Mouse (Mus musculus): Measurements from ENCODE around the gene Mllt3. TPM values are rescaled to one million over a fixed set of nuclear protein-coding genes. Genes with fewer than 3 reads are reported as not detected.
"Not testable (repeated sequence)": the region's sequence is repeated elsewhere in the genome, so short reads cannot be mapped to it uniquely, and the experiment has no call there.

The Mllt3 gene
- polyA plus RNA-seq, 1 experiment = 4.1 TPM

- TF ChIP-seq POLR2A (IDR thresholded peaks at IDR 0.05; ENCODE audit: low read depth, low read length) (no peak), CTCF (IDR thresholded peaks at IDR 0.05; ENCODE audit: extremely low read depth, insufficient read depth, insufficient read length, insufficient replicate concordance) (no peak)
- no peak for DNase-seq (ENCODE audit: low read depth in 1 of 2, low spot score in 2 of 2)
- no peak overlapping the region for H3K27ac ChIP-seq (ENCODE audit: insufficient read depth, low read length)
- WGBS = 93% methylated on average over 11 of the region's 11 CpGs
- H3K4me1 ChIP-seq (ENCODE audit: control insufficient read depth, insufficient read depth, insufficient read length) = no peaks in the 10 kb centered on the region
- no peak overlapping the region for H3K4me3 ChIP-seq (ENCODE audit: extremely low read depth, insufficient read depth, insufficient read length)
- no peaks in the 10 kb centered on the region for H3K27me3 ChIP-seq (ENCODE audit: control insufficient read depth, insufficient read depth, low read length)
- H3K36me3 ChIP-seq (ENCODE audit: control insufficient read depth, insufficient read depth, low read length) = no peaks in the 10 kb centered on the region; the same call in 1 of the 2 replicates
Observed at GRCm38 (mm10) chr4:87977820-87978448, 55.2 kb downstream of the Mllt3 start.

GRCm38 (mm10) chr4:87965836-87966235, 67.3 kb downstream of the Mllt3 start:
- no peaks in the 10 kb centered on the region for H3K36me3 ChIP-seq (ENCODE audit: control insufficient read depth, insufficient read depth, low read length)
- 88% methylated on average over 7 of the region's 7 CpGs for WGBS
- peaks cover 2% of the 10 kb centered on the region; the same call in 1 of the 2 replicates for H3K4me1 ChIP-seq (ENCODE audit: control insufficient read depth, insufficient read depth, insufficient read length)
- no peak for DNase-seq (ENCODE audit: low read depth in 1 of 2, low spot score in 2 of 2)
- H3K27me3 ChIP-seq (ENCODE audit: control insufficient read depth, insufficient read depth, low read length) = no peaks in the 10 kb centered on the region
- no peak overlapping the region for H3K4me3 ChIP-seq (ENCODE audit: extremely low read depth, insufficient read depth, insufficient read length)
- no peak for TF ChIP-seq POLR2A (IDR thresholded peaks at IDR 0.05; ENCODE audit: low read depth, low read length)
- TF ChIP-seq CTCF (IDR thresholded peaks at IDR 0.05; ENCODE audit: extremely low read depth, insufficient read depth, insufficient read length, insufficient replicate concordance) = no peak
- H3K27ac ChIP-seq (ENCODE audit: insufficient read depth, low read length) = no peak overlapping the region

GRCm38 (mm10) chr4:87964890-87965289, 68.3 kb downstream of the Mllt3 start:
- not testable (repeated sequence) for H3K4me1 ChIP-seq (ENCODE audit: control insufficient read depth, insufficient read depth, insufficient read length); H3K27ac ChIP-seq (ENCODE audit: insufficient read depth, low read length); H3K27me3 ChIP-seq (ENCODE audit: control insufficient read depth, insufficient read depth, low read length); DNase-seq (ENCODE audit: low read depth in 1 of 2, low spot score in 2 of 2); H3K36me3 ChIP-seq (ENCODE audit: control insufficient read depth, insufficient read depth, low read length); H3K4me3 ChIP-seq (ENCODE audit: extremely low read depth, insufficient read depth, insufficient read length)
- WGBS = 85% methylated on average over 1 of the region's 2 CpGs

DNA sequence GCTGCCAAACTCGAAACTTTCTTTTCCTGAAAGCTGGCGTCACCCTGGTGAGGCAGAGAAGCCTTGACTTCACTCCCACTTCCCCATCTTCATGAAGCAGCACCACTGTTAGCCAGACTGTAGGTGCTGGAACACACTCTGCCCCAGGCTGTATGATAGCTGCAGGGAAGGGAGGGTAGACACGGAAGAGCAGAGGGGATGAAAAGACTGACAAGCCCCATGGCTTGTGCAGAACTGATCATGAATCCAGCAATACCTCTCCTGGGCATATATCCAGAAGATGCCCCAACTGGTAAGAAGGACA, 69.4 kb downstream of the Mllt3 start:
- Histone ChIP-seq H3K27me3 (ENCODE audit: control insufficient read depth, insufficient read depth, low read length) (no peaks in the 10 kb centered on the region), H3K4me1 (ENCODE audit: control insufficient read depth, insufficient read depth, insufficient read length) (peaks cover 2% of the 10 kb centered on the region; the same call in 1 of the 2 replicates), H3K36me3 (ENCODE audit: control insufficient read depth, insufficient read depth, low read length) (no peaks in the 10 kb centered on the region), H3K27ac (ENCODE audit: insufficient read depth, low read length) (no peak overlapping the region), H3K4me3 (ENCODE audit: extremely low read depth, insufficient read depth, insufficient read length) (no peak overlapping the region)
- TF ChIP-seq CTCF (IDR thresholded peaks at IDR 0.05; ENCODE audit: extremely low read depth, insufficient read depth, insufficient read length, insufficient replicate concordance) (no peak), POLR2A (IDR thresholded peaks at IDR 0.05; ENCODE audit: low read depth, low read length) (no peak)
- 80% methylated on average over 3 of the region's 3 CpGs for WGBS
- DNase-seq (ENCODE audit: low read depth in 1 of 2, low spot score in 2 of 2) = no peak

GRCm38 (mm10) chr4:87963055-87963772, 70.0 kb downstream of the Mllt3 start:
- Histone ChIP-seq H3K4me3 (ENCODE audit: extremely low read depth, insufficient read depth, insufficient read length) (no peak overlapping the region), H3K4me1 (ENCODE audit: control insufficient read depth, insufficient read depth, insufficient read length) (peaks cover 2% of the 10 kb centered on the region; the same call in 1 of the 2 replicates), H3K36me3 (ENCODE audit: control insufficient read depth, insufficient read depth, low read length) (no peaks in the 10 kb centered on the region), H3K27me3 (ENCODE audit: control insufficient read depth, insufficient read depth, low read length) (no peaks in the 10 kb centered on the region), H3K27ac (ENCODE audit: insufficient read depth, low read length) (no peak overlapping the region)
- no peak for DNase-seq (ENCODE audit: low read depth in 1 of 2, low spot score in 2 of 2)
- no peak for TF ChIP-seq CTCF (IDR thresholded peaks at IDR 0.05; ENCODE audit: extremely low read depth, insufficient read depth, insufficient read length, insufficient replicate concordance)
- TF ChIP-seq POLR2A (IDR thresholded peaks at IDR 0.05; ENCODE audit: low read depth, low read length) = no peak
- WGBS = 85% methylated on average over 13 of the region's 13 CpGs

DNA sequence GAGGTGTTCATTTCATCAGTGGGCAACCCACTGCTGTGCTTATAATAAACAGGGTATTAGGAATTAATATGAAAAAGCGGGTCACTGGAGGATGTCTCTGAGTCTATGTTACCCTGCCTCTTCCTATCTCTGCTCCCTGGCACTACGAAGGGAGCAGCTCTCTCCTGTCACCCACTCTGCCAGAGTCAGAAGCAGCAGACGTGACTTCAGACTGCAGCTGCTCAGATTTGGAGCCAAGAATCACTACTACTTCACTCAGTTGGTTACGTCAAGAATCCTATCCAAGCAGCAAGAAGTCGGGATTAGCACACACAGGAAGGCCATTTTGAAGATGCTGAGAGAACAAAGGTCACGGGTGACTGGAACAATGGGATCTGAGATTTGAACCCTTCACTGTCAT, 71.3 kb downstream of the Mllt3 start:
- WGBS = 93% methylated on average over 6 of the region's 6 CpGs
- Histone ChIP-seq H3K27ac (ENCODE audit: insufficient read depth, low read length) (no peak overlapping the region), H3K4me1 (ENCODE audit: control insufficient read depth, insufficient read depth, insufficient read length) (peaks cover 2% of the 10 kb centered on the region; the same call in 1 of the 2 replicates), H3K36me3 (ENCODE audit: control insufficient read depth, insufficient read depth, low read length) (no peaks in the 10 kb centered on the region), H3K4me3 (ENCODE audit: extremely low read depth, insufficient read depth, insufficient read length) (no peak overlapping the region), H3K27me3 (ENCODE audit: control insufficient read depth, insufficient read depth, low read length) (no peaks in the 10 kb centered on the region)
- no peak for TF ChIP-seq CTCF (IDR thresholded peaks at IDR 0.05; ENCODE audit: extremely low read depth, insufficient read depth, insufficient read length, insufficient replicate concordance)
- TF ChIP-seq POLR2A (IDR thresholded peaks at IDR 0.05; ENCODE audit: low read depth, low read length) = no peak
- no peak for DNase-seq (ENCODE audit: low read depth in 1 of 2, low spot score in 2 of 2)

- H3K4me1 ChIP-seq (ENCODE audit: control insufficient read depth, insufficient read depth, insufficient read length) = no peaks in the 10 kb centered on the region
- no peak overlapping the region for H3K4me3 ChIP-seq (ENCODE audit: extremely low read depth, insufficient read depth, insufficient read length)
- no peak for DNase-seq (ENCODE audit: low read depth in 1 of 2, low spot score in 2 of 2)
- 85% methylated on average over 3 of the region's 3 CpGs for WGBS
- H3K27me3 ChIP-seq (ENCODE audit: control insufficient read depth, insufficient read depth, low read length) = no peaks in the 10 kb centered on the region
- H3K27ac ChIP-seq (ENCODE audit: insufficient read depth, low read length) = no peak overlapping the region
- no peaks in the 10 kb centered on the region for H3K36me3 ChIP-seq (ENCODE audit: control insufficient read depth, insufficient read depth, low read length)
- TF ChIP-seq POLR2A (IDR thresholded peaks at IDR 0.05; ENCODE audit: low read depth, low read length) (no peak), CTCF (IDR thresholded peaks at IDR 0.05; ENCODE audit: extremely low read depth, insufficient read depth, insufficient read length, insufficient replicate concordance) (no peak)
Observed at GRCm38 (mm10) chr4:87957852-87958251, 75.3 kb downstream of the Mllt3 start.
